Mouse (Mus musculus) limb, embryonic 14.5 days (tissue): ENCODE results near the gene Tmem120a. TPM values are rescaled to one million over a fixed set of nuclear protein-coding genes. Genes with fewer than 3 reads are reported as not detected.

ENCODE experiments used
- ATAC-seq: fragments of 200-750 bp; cut with Nextera tagmentation; 2 replicates; pipeline ENCODE4 v1.8.0; 2017; ENCODE audit warnings: low read depth, moderate number of reproducible peaks, moderate TSS enrichment; ENCODE audit not compliant: low FRiP score
- DNase-seq: peaks from one replicate; pipeline ENCODE4 v3.0.0-alpha.2; 2015; ENCODE audit warnings: low spot score
- H3K27ac ChIP-seq: fragments of 300-500 bp; sonication (generic); replicated peaks from 2 replicates; pipeline ENCODE4 v1.5.1; 2014; ENCODE audit warnings: low read depth, mild to moderate bottlenecking, low read length, moderate library complexity, mixed read lengths
- H3K27me3 ChIP-seq: fragments of 300-500 bp; sonication (generic); 2 replicates; pipeline ENCODE4 v1.6.1; 2014; ENCODE audit warnings: low read length, mixed read lengths; ENCODE audit not compliant: control insufficient read depth, insufficient read depth
- H3K36me3 ChIP-seq: fragments of 300-500 bp; sonication (generic); 2 replicates; pipeline ENCODE4 v1.6.1; 2014; ENCODE audit warnings: mild to moderate bottlenecking, low read length, moderate library complexity, mixed read lengths; ENCODE audit not compliant: control insufficient read depth, insufficient read depth
- H3K4me1 ChIP-seq: fragments of 300-500 bp; sonication (generic); 2 replicates; pipeline ENCODE4 v1.6.1; 2014; ENCODE audit warnings: antibody characterized with exemption, low read length, mixed read lengths; ENCODE audit not compliant: control insufficient read depth, insufficient read depth
- H3K4me2 ChIP-seq: fragments of 300-500 bp; sonication (generic); replicated peaks from 2 replicates; pipeline ENCODE4 v1.6.1; 2014; ENCODE audit warnings: low read depth, mild to moderate bottlenecking, low read length, moderate library complexity; ENCODE audit not compliant: severe bottlenecking
- H3K4me3 ChIP-seq: fragments of 300-500 bp; sonication (generic); replicated peaks from 2 replicates; pipeline ENCODE4 v1.5.1; 2014; ENCODE audit warnings: low read length
- H3K9ac ChIP-seq: fragments of 300-500 bp; sonication (generic); 2 replicates; pipeline ENCODE4 v1.6.1; 2014; ENCODE audit warnings: mild to moderate bottlenecking, low read depth, low read length, moderate library complexity; ENCODE audit not compliant: severe bottlenecking
- H3K9me3 ChIP-seq: fragments of 300-500 bp; sonication (generic); 2 replicates; pipeline ENCODE4 v1.6.1; 2016; ENCODE audit warnings: low read length; ENCODE audit not compliant: control insufficient read depth
- POLR2A ChIP-seq: fragments of 200-500 bp; IDR thresholded peaks from 2 replicates; pipeline ENCODE4 v1.8.0; 2012; ENCODE audit warnings: inconsistent platforms, mild to moderate bottlenecking, moderate library complexity, borderline replicate concordance; ENCODE audit not compliant: insufficient read depth, insufficient read length; ENCODE audit errors: extremely low read depth
- WGBS: fragments of 180-500 bp; shearing (Covaris S2); extraction: QIAGEN DNeasy Blood & Tissue Kit; methylation state at CpG from one replicate; pipeline ENCODE4 v1.1.7; 2014; 5-methylcytosine and 5-hydroxymethylcytosine counted together
- polyA plus RNA-seq, 2 experiments: library from polyadenylated mRNA; depleted of rRNA in 1 of 2; stranded (reverse) in 1 of 2; unstranded in 1 of 2; fragments of >200 nt; fragmentation: Nextera tagmentation in 1 of 2; extraction: Ambion mirVana in 1 of 2; gene quantifications; 2 replicates each; pipeline versions ENCODE4 v1.2.1 to v1.2.3; 2012 to 2014

Tmem120a gene
- polyA plus RNA-seq, 2 experiments, result 21.3 to 48.1 TPM

DNA sequence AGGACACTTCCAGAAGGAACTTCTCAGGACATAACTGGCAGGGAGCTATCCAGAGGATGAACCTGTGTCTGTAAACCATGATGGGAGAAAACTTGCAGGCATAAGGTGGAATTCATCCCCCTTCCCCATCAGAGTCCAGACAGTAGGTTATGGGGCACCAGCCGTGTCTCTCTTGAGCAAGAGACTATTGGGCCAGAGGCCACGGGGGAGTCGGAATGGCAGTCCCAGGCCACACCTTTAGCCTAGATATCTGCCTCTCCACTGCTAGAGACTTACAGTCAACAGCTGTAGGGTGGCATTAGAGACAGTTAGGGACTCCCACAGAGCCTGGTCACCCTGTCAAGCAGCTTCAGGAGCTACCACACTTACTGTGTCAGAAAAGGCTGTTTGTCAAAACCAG is 17.6 kb upstream of the Tmem120a start:
- Histone ChIP-seq H3K27me3 (no peaks in the 10 kb centered on the region), H3K4me3 (no peak overlapping the region), H3K27ac (no peak overlapping the region), H3K4me1 (no peaks in the 10 kb centered on the region), H3K9ac (no peak overlapping the region), H3K9me3 (no peaks in the 10 kb centered on the region), H3K36me3 (no peaks in the 10 kb centered on the region), H3K4me2 (no peak overlapping the region)
- WGBS, result 79% methylated on average over 3 of the region's 3 CpGs
- no peak for DNase-seq
- no peak for ATAC-seq
- no peak for TF ChIP-seq POLR2A

DNA sequence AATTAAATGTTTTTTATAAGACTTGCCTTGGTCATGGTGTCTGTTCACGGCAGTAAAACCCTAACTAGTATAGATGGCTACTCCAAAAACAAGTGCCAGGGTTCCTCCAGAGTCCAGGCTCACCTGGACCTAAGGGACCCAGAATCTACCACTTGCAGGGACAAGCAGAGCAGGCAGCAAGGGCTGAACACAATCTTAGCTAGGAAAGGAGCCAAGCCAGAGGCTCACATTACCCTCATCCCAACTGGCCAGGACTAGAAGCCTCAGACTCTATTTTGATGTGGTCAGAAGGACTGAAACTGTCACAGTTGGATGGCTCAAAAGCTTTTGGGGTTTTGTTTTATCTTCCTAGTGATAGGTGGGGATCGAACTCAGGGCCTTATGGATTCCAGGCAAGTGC is 7.3 kb upstream of the Tmem120a start:
- Histone ChIP-seq H3K27me3 (no peaks in the 10 kb centered on the region), H3K4me2 (no peak overlapping the region), H3K9me3 (no peaks in the 10 kb centered on the region; the same call in 1 of the 2 replicates), H3K4me3 (no peak overlapping the region), H3K27ac (no peak overlapping the region), H3K36me3 (no peaks in the 10 kb centered on the region), H3K4me1 (no peaks in the 10 kb centered on the region), H3K9ac (no peak overlapping the region)
- DNase-seq (no peak), ATAC-seq (no peak)
- WGBS, result 76% methylated on average over 2 of the region's 2 CpGs
- TF ChIP-seq POLR2A, result no peak

DNA sequence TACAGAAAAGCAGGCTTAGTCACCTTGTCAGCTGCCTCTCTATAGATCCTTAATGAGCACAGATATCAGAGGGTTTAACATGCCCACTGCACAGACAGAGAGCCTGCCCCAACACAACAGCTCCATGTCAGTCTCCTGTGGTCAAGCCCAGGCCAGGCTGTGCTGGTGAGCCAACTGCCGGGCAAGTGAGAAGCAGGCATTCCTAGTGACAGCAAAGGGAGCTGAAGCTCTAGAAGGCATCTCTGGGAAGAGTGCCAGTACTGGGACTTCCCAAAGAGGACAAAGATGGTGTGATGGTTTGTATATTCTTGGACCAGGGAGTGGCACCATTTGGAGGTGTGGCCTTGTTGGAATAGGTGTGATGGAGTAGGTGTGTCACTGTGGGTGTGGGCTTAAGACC is 6.8 kb upstream of the Tmem120a start:
- WGBS, result 92% methylated on average over 1 of the region's 1 CpGs
- no peak for TF ChIP-seq POLR2A
- H3K27me3 ChIP-seq, result no peaks in the 10 kb centered on the region
- H3K9me3 ChIP-seq, result no peaks in the 10 kb centered on the region; the same call in 1 of the 2 replicates
- H3K4me3 ChIP-seq, result no peak overlapping the region
- H3K4me1 ChIP-seq, result no peaks in the 10 kb centered on the region
- DNase-seq (no peak), ATAC-seq (no peak)
- no peak overlapping the region for H3K9ac ChIP-seq
- H3K36me3 ChIP-seq, result no peaks in the 10 kb centered on the region
- no peak overlapping the region for H3K4me2 ChIP-seq
- H3K27ac ChIP-seq, result no peak overlapping the region

DNA sequence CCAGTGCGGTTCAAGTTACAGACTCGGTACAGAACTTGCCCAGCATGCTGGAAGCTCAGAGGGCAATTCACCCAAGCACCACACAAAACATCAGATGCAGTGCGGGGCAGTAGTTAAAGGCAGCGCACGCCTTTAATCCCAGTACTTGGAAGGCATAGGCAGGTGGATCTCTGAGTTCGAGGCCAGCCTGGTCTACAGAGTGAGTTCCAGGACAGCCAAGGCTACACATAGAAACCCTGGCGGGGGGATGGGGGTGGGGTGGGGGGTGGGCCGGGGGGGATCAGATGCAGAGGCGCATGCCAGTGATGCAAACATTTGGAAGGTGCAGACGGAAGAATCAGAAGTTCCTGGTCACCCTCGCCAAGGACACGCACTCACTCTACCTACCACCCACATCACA is 494 bp upstream of the Tmem120a start:
- TF ChIP-seq POLR2A, result no peak
- peak overlapping the region; percentile 43 for H3K9ac ChIP-seq
- no peaks in the 10 kb centered on the region; the same call in 1 of the 2 replicates for H3K36me3 ChIP-seq
- DNase-seq, result no peak
- ATAC-seq, result no peak
- peaks cover 13% of the 10 kb centered on the region; the same call in 1 of the 2 replicates for H3K4me1 ChIP-seq
- 0 out of 2 replicates have a peak overlapping the region, but pooled peaks have one; percentile 58 for H3K27ac ChIP-seq
- H3K27me3 ChIP-seq, result no peaks in the 10 kb centered on the region
- WGBS, result 19% methylated on average over 12 of the region's 12 CpGs
- H3K4me2 ChIP-seq, result peak overlapping the region; percentile 82
- H3K9me3 ChIP-seq, result no peaks in the 10 kb centered on the region; the same call in 1 of the 2 replicates
- peak overlapping the region; percentile 83 for H3K4me3 ChIP-seq

DNA sequence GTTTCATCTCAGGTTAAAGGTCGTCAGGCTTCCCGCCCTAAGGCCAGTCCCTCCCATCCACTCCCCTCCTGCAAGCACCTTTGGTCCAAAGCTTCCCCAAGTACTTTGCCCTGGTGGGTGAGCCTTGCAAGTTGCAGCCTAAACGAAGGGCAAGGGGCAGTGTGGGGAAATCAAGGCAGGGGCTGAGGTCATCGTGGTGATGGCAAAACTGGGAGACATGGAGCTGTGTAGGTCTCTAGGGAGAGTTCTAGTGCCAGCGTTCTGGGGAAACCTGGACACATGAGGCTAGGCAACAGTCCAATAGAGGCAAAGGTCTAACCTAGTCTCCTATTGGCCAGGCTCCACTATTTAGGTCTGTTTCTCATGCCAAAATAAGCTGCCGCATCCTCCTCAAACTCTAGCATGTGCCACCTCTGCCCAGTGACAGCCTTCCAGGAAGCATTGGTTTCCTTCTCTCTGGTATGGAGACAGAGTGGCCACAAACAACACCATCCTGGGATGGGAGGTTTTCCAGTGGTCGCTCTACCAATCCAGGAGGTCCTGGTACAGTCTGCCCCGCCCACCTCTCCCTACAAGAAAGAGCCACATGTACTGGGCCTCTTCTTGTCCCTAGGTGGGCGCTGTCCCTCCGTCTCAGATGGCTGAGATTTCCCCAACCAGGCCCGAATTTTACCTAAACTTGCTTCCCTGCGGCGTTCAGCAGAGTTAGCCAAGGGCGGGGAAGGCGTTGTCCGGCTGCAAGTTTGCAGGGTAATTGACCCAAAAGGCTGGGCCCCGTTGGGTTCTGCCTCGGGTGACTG is 1.1 kb downstream of the Tmem120a start:
- Histone ChIP-seq H3K27me3 (no peaks in the 10 kb centered on the region), H3K9ac (peak overlapping the region; percentile 67), H3K4me2 (peak overlapping the region; percentile 82), H3K4me3 (peak overlapping the region; percentile 83), H3K9me3 (no peaks in the 10 kb centered on the region; the same call in 1 of the 2 replicates), H3K4me1 (peaks cover 13% of the 10 kb centered on the region; the same call in 1 of the 2 replicates), H3K36me3 (peaks cover 3% of the 10 kb centered on the region; the same call in 1 of the 2 replicates), H3K27ac (no peak overlapping the region)
- ATAC-seq, result no peak
- DNase-seq, result no peak
- TF ChIP-seq POLR2A, result no peak
- WGBS, result 18% methylated on average over 18 of the region's 18 CpGs
